Mouse (Mus musculus) heart, adult 2 months (tissue): Measurements from ENCODE around the gene Gcc2. TPM values are rescaled to one million over a fixed set of nuclear protein-coding genes. Genes with fewer than 3 reads are reported as not detected.
"Not testable (repeated sequence)": the region's sequence is repeated elsewhere in the genome, so short reads cannot be mapped to it uniquely, and the experiment has no call there.

Source experiments
- DNase-seq, 2 experiments: peaks; one replicate each; pipeline ENCODE4 v3.0.0; 2021
- H3K27ac ChIP-seq: fragments of 200-600 bp; 2 replicates; pipeline ENCODE4 v1.8.1; 2022
- H3K27me3 ChIP-seq: fragments of 200-500 bp; 2 replicates; pipeline ENCODE4 v1.6.1; 2012; ENCODE audit warnings: mild to moderate bottlenecking, low read length, inconsistent platforms, mixed read lengths; ENCODE audit not compliant: control insufficient read depth, insufficient read depth
- H3K36me3 ChIP-seq: fragments of 200-500 bp; 2 replicates; pipeline ENCODE4 v1.6.1; 2012; ENCODE audit warnings: low read length, inconsistent platforms; ENCODE audit not compliant: control insufficient read depth, insufficient read depth
- H3K4me1 ChIP-seq: fragments of 200-500 bp; 2 replicates; pipeline ENCODE4 v1.6.1; 2011; ENCODE audit warnings: low read length; ENCODE audit not compliant: control insufficient read depth, insufficient read depth
- H3K4me3 ChIP-seq: fragments of 200-600 bp; 2 replicates; pipeline ENCODE4 v1.8.1; 2022
- H3K79me2 ChIP-seq: fragments of 200-500 bp; replicated peaks from 2 replicates; pipeline ENCODE4 v1.6.1; 2012; ENCODE audit warnings: mild to moderate bottlenecking, inconsistent platforms, low read length, moderate library complexity, mixed read lengths; ENCODE audit not compliant: control insufficient read depth, insufficient read depth
- H3K9ac ChIP-seq: fragments of 200-500 bp; 2 replicates; pipeline ENCODE4 v1.6.1; 2012; ENCODE audit warnings: low read depth, mild to moderate bottlenecking, control low read depth, inconsistent platforms, low read length, mixed read lengths
- CTCF ChIP-seq: fragments of 200-600 bp; IDR thresholded peaks from 2 replicates; pipeline ENCODE4 v1.8.1; 2022; ENCODE audit warnings: antibody characterized with exemption, mild to moderate bottlenecking, moderate library complexity
- EP300 ChIP-seq: fragments of 200-500 bp; IDR thresholded peaks from 2 replicates; pipeline ENCODE4 v1.6.1; 2011; ENCODE audit warnings: low read depth, low read length, control low read depth; ENCODE audit not compliant: insufficient read depth
- POLR2A ChIP-seq: fragments of 200-500 bp; IDR thresholded peaks from 2 replicates; pipeline ENCODE4 v1.6.1; 2011; ENCODE audit warnings: mild to moderate bottlenecking, low read depth, low read length, control low read depth; ENCODE audit not compliant: insufficient read depth
- WGBS: fragments of 180-500 bp; shearing (Covaris S2); methylation state at CpG from one replicate; pipeline ENCODE4 v1.1.7; 2018; 5-methylcytosine and 5-hydroxymethylcytosine counted together
- intact Hi-C: fragments of 180-260 bp; cut with DNase I; formaldehyde crosslinking; loops from one replicate; pipeline ENCODE4 v1.15.1; 2025
- polyA plus RNA-seq: library from polyadenylated mRNA; depleted of rRNA; stranded (reverse); fragments of >200 nt; gene quantifications from 2 replicates; pipeline ENCODE4 v1.2.3, GENCODE M21; 2012
- total RNA-seq, 2 experiments: library from RNA; stranded (reverse); gene quantifications; 2 replicates each; pipeline ENCODE4 v1.2.3; 2021

Gene Gcc2
- total and polyA plus RNA-seq, 3 experiments: 7.9 to 29.3 (median 22.6) TPM

- Histone ChIP-seq H3K4me3 (no peak overlapping the region), H3K27me3 (0 out of 2 replicates have a peak, but pooled peaks cover 2% of the 10 kb centered on the region), H3K36me3 (no peaks in the 10 kb centered on the region), H3K9ac (no peak overlapping the region), H3K79me2 (no peaks in the 10 kb centered on the region), H3K4me1 (no peaks in the 10 kb centered on the region), H3K27ac (no peak overlapping the region)
- WGBS: 70% methylated on average over 6 of the region's 6 CpGs
- no peak for DNase-seq
- intact Hi-C loops: no loop called here
- TF ChIP-seq CTCF (no peak), EP300 (no peak), POLR2A (no peak)
Measured at GRCm38 (mm10) chr10:58220726-58221125, 34.6 kb upstream of the Gcc2 start.

GRCm38 (mm10) chr10:58221571-58221970 is 33.7 kb upstream of the Gcc2 start:
- DNase-seq, H3K27me3 ChIP-seq, H3K9ac ChIP-seq, intact Hi-C loops, H3K27ac ChIP-seq, H3K4me1 ChIP-seq, H3K4me3 ChIP-seq, H3K79me2 ChIP-seq, H3K36me3 ChIP-seq: not testable (repeated sequence)
- WGBS: 93% methylated on average over 2 of the region's 2 CpGs

GRCm38 (mm10) chr10:58223161-58223560 is 32.1 kb upstream of the Gcc2 start:
- H3K4me3 ChIP-seq, DNase-seq, H3K36me3 ChIP-seq, intact Hi-C loops, H3K9ac ChIP-seq, H3K27me3 ChIP-seq, H3K27ac ChIP-seq, H3K79me2 ChIP-seq, H3K4me1 ChIP-seq: not testable (repeated sequence)
- WGBS: 60% methylated on average over 4 of the region's 6 CpGs

GRCm38 (mm10) chr10:58223972-58224805 is 31.1 kb upstream of the Gcc2 start:
- intact Hi-C loops, H3K27me3 ChIP-seq, H3K4me3 ChIP-seq, H3K27ac ChIP-seq, H3K79me2 ChIP-seq, H3K36me3 ChIP-seq, H3K9ac ChIP-seq, H3K4me1 ChIP-seq: not testable (repeated sequence)
- peak; percentile 72 to 77 for DNase-seq
- 82% methylated on average over 31 of the region's 31 CpGs for WGBS

GRCm38 (mm10) chr10:58224827-58225785 is 30.2 kb upstream of the Gcc2 start, which contains the start of gene AW822073:
Gene AW822073 (minus strand): TSS chr10:58224930.
- 79% methylated on average over 18 of the region's 18 CpGs for WGBS
- DNase-seq: peak in 1 of 2 experiments; percentile 65

GRCm38 (mm10) chr10:58226357-58226756 is 28.9 kb upstream of the Gcc2 start:
- H3K4me1 ChIP-seq, H3K36me3 ChIP-seq, intact Hi-C loops, H3K4me3 ChIP-seq, H3K27ac ChIP-seq, H3K79me2 ChIP-seq, H3K27me3 ChIP-seq, H3K9ac ChIP-seq, DNase-seq: not testable (repeated sequence)
- 70% methylated on average over 4 of the region's 4 CpGs for WGBS

More at GRCm38 (mm10) chr10:58224827-58225785, 30.2 kb upstream of the Gcc2 start, which contains the start of gene AW822073:
- H3K27me3 ChIP-seq, H3K4me1 ChIP-seq, H3K9ac ChIP-seq, H3K36me3 ChIP-seq, intact Hi-C loops, H3K4me3 ChIP-seq, H3K79me2 ChIP-seq, H3K27ac ChIP-seq: not testable (repeated sequence)

- H3K4me1 ChIP-seq, H3K9ac ChIP-seq, intact Hi-C loops, H3K36me3 ChIP-seq, H3K27me3 ChIP-seq, H3K27ac ChIP-seq, H3K79me2 ChIP-seq, H3K4me3 ChIP-seq: not testable (repeated sequence)
- DNase-seq: peak; percentile 49 to 67
- whole genome bisulfite sequencing: 76% methylated on average over 2 of the region's 6 CpGs
Measured at GRCm38 (mm10) chr10:58227798-58228197, 27.5 kb upstream of the Gcc2 start.

GRCm38 (mm10) chr10:58230021-58230420 is 25.3 kb upstream of the Gcc2 start:
- 51% methylated on average over 3 of the region's 3 CpGs for WGBS

GRCm38 (mm10) chr10:58231088-58231487 is 24.2 kb upstream of the Gcc2 start:
- intact Hi-C loops, H3K27me3 ChIP-seq, H3K36me3 ChIP-seq, H3K27ac ChIP-seq, H3K4me1 ChIP-seq, H3K79me2 ChIP-seq, H3K9ac ChIP-seq, H3K4me3 ChIP-seq: not testable (repeated sequence)
- 75% methylated on average over 5 of the region's 7 CpGs for WGBS
- DNase-seq: peak; percentile 49 to 53

More at GRCm38 (mm10) chr10:58230021-58230420, 25.3 kb upstream of the Gcc2 start:
- H3K27ac ChIP-seq, H3K79me2 ChIP-seq, intact Hi-C loops, H3K27me3 ChIP-seq, H3K4me3 ChIP-seq, H3K9ac ChIP-seq, H3K4me1 ChIP-seq, H3K36me3 ChIP-seq, DNase-seq: not testable (repeated sequence)
